Mouse (Mus musculus) NIH3T3 (cell line): ENCODE measurements around the gene Kpna7.
"Not testable (repeated sequence)": the region's sequence is repeated elsewhere in the genome, so short reads cannot be mapped to it uniquely, and the experiment has no call there.

Source experiments
- DNase-seq: peaks from one replicate; pipeline ENCODE4 v3.0.0-alpha.2; 2012; ENCODE audit warnings: low read depth

The Kpna7 gene

GRCm38 (mm10) chr5:145020254-145020653, 63.6 kb downstream of the Kpna7 start:
- DNase-seq, result not testable (repeated sequence)

- peak; percentile 24 for DNase-seq
Observed at GRCm38 (mm10) chr5:145016761-145017160, 67.1 kb downstream of the Kpna7 start.

GRCm38 (mm10) chr5:145014278-145014677, 69.6 kb downstream of the Kpna7 start:
- no peak for DNase-seq

DNA sequence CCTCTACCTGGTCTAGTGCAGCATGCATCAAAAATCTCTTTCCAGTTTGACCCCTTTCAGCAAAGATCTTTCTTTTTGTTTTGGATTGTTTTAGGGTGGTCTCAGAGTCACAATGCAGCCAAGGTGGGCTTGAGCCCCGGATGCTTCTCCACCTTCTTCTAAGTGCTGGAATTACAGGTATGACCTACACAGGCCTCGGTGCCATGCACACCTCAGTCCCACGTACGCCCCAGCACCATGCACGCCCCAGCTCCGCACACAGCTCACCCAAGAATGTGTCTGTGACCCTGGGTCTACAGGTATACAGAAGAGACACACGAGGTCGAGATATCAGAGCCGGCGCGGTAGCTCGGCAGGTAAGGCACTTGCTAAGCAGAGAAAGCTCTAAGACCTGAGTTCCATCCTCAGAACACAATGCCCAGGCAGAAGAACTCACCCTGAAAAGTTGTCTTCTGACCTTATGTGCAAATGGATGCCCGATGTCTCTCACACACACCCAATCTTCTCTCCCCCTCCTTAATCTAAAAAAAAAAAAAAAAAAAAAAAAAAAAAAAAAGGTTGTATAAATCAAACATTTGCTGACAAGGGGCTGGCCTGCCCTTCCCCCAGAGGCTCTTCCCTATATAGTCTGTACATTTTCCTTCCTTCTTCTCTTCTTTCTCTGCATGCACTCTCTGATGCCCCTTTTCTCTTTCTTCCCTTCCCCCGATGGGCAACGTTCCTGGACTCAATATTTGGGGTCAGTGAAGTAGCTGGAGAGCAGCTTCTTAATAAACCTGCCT, 74.8 kb downstream of the Kpna7 start:
- no peak for DNase-seq

DNA sequence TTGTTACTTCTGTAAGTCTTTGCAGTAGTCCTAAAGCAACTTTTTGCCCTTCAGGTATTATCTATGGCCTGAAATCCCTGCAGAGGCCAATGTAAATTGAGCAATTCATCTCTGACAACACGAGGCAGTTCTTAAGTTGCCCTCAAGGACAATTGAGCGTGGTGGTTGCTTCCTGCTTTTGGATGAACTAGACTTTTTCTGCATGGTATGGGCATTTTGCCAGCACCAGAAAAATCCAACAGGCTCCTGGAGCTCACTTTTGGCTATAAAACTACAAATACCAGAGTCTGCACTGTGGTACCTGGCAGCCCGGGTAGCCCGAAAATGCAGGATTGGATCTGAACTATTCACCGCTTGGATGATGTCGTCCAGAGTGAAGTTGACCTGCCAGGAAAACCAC, 78.2 kb downstream of the Kpna7 start:
- DNase-seq, result no peak

- no peak for DNase-seq
Observed at GRCm38 (mm10) chr5:145004495-145004894, 79.3 kb downstream of the Kpna7 start.

DNA sequence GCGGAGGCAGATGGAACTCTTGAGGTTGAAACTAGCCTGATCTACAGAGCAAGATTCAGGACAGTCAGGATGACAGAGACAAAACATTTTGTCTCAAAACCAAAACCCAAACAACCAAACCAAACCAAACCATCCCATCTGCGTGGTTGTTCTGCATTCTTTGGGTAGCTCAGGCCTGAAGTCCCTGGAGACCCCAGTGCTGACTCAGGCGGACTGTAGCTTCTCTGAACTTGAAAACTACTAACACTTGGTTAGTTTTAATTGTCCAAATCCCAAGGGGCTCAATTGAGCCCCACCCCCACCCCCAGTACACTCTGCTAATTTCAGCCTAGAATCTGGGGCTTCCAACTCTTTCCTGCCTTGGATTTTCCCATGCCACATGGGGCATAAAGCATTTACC, 80.5 kb downstream of the Kpna7 start:
- DNase-seq, result peak; percentile 62

GRCm38 (mm10) chr5:144998491-144998890, 85.3 kb downstream of the Kpna7 start:
- peak; percentile 66 for DNase-seq

DNA sequence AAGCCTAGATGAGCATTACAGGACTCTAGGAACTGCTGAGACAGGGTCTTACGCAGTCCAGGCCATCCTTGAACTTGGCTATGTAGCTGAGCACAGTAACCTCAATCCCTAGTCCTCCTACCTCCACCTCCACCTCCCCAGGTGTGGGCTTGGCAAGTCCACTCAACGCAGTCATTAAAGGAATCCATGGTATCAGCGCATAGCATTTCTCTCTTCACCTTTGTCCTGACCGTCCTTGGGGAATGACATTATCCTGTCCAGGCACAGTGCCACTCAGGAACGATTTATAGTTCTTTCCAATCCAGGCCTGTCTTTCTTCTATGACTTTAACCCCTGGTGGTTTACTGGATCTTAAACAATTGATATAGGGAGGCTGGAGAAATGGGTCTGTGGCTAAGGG, 93.3 kb downstream of the Kpna7 start:
- no peak for DNase-seq

- DNase-seq, result no peak
Observed at GRCm38 (mm10) chr5:144990051-144990450, 93.8 kb downstream of the Kpna7 start.

DNA sequence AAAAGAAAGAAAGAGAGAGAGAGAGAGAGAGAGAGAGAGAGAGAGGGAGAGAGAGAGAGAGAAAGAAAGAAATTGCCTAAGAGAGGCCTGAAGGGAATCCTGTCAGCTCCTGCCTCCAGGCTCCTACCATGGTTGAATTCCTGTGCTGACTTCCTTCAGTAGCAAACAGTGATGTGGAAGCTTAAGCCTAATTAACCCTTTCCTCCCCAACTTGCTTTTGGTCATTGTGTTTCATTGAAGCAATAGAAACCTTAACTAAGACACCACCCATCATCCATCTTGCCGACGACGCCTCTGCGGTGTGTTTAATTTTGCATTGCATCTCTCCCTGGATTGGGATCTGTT, 94.8 kb downstream of the Kpna7 start:
- DNase-seq, result no peak

DNA sequence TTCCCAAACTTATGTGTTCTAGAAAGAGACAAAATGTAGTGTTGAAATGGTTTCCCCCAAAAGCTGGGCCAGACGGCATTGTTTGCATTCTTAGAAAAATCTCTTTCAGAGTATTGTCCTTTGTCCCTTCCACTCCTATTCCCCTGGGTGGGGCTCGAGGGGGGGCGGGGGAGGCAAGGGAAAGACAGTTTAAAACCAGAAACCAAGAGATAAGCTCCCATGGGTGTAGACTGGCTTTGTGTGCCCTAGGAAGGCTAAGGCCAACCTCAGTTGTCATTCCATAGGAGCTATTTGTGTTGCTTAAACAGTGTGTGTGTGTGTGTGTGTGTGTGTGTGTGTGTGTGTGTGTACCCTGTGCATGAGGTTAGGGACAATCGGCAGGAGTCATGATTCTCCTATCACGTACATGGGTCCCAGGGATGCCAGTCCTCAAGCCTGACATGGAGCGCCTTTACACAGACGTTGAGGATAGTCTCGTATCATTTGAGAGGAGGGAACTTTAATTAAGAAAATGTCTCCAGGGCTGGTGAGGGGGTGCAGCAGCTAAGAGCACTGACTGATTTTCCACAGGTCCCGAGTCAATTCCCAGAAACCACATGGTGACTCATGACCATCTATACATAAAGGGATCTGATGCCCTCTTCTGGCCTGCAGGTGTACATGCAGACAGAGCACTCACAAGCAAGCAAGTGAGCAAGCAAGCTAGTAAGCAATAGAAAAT, 95.3 kb downstream of the Kpna7 start:
- peak; percentile 92 for DNase-seq

- DNase-seq, result no peak
Observed at GRCm38 (mm10) chr5:144987561-144987960, 96.3 kb downstream of the Kpna7 start.

GRCm38 (mm10) chr5:144984839-144985238, 99.0 kb downstream of the Kpna7 start:
- DNase-seq, result no peak

- no peak for DNase-seq
Observed at GRCm38 (mm10) chr5:144983227-144983626, 100.6 kb downstream of the Kpna7 start.

GRCm38 (mm10) chr5:144979110-144979509, 104.7 kb downstream of the Kpna7 start:
- no peak for DNase-seq

GRCm38 (mm10) chr5:144978533-144979107, 105.2 kb downstream of the Kpna7 start:
- DNase-seq, result peak; percentile 62

DNA sequence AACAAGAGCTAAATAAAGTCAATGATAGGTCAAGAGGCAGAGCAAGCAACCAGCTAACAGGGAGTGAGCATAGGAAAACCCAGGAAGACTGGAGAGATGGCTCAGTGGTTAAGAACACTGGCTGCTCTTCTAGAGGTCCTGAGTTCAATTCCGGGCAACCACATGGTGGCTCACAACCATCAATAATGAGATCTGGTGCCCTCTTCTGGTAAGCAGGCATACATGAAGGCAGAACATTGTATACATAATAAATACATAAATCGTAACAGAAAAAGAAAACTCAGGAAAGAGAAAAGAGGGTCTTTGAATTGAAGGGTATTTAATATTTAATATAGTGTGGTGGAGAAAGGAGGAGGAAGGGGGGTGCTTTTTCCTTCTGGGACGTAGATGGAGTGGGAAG, 112.6 kb downstream of the Kpna7 start:
- peak; percentile 17 for DNase-seq

GRCm38 (mm10) chr5:144965639-144966351, 118.0 kb downstream of the Kpna7 start, which contains the start of gene Smurf1:
Smurf1 (minus strand) TSS chr5:144965847.
- peak; percentile 96 for DNase-seq

DNA sequence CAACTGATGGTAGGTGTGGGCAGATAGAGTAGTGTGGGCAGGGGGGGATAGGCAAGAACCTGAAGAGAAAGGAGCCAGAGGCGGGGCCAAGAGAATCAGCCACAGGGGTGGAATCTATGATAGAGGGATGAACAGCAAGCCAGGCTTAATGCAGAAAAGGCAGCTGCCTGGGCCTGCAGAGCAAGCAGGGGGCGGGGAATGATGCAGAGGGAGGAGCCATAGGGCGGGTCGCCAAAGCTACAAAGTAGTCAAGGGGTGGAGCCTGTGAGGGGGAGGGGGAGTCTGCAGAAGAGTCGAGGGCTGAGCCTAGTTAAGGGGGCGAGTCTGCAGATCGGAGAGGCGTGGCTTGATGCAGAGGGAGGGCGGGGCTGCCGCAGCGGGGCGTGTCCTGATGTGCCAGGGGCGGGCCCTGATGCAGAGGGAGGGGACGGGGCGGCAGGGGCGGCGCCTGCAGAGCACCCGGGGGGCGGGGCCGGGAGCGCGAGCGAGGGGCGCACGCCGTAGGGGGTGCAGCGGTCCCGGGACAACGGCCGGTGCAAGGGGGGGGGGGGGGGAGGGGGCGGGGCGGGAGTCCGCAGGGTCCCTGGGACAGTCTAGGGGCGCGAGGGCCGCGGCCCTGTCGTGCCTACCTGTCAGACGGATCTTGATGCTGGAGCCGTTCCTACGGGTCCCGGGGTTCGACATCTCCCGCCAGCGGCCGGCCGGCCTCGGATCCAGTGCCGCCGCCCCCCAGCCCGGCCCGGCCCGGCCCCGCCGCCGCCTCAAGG, 118.8 kb downstream of the Kpna7 start:
- peak; percentile 96 for DNase-seq

DNA sequence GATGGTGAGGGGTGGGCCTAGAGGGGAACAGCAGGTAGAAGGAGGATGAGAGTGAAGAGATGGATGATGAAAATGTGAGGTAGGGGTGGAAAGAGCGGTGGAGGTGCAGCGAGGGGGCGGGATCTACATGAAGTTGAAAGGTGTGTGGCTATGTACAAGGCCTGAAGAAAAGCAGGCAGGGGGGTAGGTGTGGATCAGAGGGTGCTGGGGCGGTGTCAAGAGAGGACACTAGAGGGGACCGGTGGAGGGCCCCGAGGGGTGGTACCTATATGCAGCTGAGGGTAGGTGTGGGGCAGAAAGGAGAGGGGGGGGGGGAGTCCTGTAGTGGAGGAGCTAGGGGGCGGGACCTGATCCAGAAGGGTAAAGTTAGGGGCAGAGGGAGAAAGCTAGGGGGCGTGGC, 119.4 kb downstream of the Kpna7 start:
- DNase-seq, result no peak

DNA sequence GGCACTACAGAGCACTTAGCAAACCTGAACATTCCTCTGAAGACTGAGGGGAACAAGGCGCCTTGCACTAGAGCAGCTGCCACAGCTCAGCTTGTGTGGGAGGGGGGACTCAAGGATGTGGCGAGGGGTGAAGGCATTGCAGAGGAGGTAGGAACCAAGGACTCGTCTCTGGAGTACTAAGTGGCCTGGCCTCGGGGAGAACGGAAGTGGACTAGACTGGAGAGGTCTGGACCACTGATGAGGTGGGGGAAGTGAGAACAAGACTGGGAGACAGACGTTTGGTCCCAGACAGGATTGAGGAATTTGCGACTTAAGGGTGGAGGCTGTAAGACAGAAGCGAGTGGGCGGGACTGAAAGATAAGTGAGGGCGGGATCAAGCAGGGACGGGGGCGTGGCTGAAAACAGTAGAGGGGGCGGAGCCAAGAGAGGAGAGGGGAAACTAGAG, 120.0 kb downstream of the Kpna7 start:
- peak; percentile 85 for DNase-seq
